Mouse (Mus musculus) neural tube, embryonic 13.5 days (tissue): ENCODE results near the gene Npdc1. TPM values are rescaled to one million over a fixed set of nuclear protein-coding genes. Genes with fewer than 3 reads are reported as not detected.

Source experiments
- ATAC-seq: fragments of 200-750 bp; cut with Nextera tagmentation; 2 replicates; pipeline ENCODE4 v1.8.0; 2017; ENCODE audit warnings: low read depth, mild to moderate bottlenecking, moderate TSS enrichment, moderate library complexity
- H3K27ac ChIP-seq: fragments of 300-500 bp; sonication (generic); replicated peaks from 2 replicates; pipeline ENCODE4 v1.5.1; 2015; ENCODE audit warnings: moderate library complexity, mild to moderate bottlenecking, inconsistent platforms
- H3K27me3 ChIP-seq: fragments of 300-500 bp; sonication (generic); 2 replicates; pipeline ENCODE4 v1.6.1; 2015; ENCODE audit warnings: mild to moderate bottlenecking, inconsistent platforms
- H3K36me3 ChIP-seq: fragments of 300-500 bp; sonication (generic); 2 replicates; pipeline ENCODE4 v1.6.1; 2015; ENCODE audit warnings: mild to moderate bottlenecking, inconsistent platforms
- H3K4me1 ChIP-seq: fragments of 300-500 bp; sonication (generic); replicated peaks from 2 replicates; pipeline ENCODE4 v1.6.1; 2015; ENCODE audit warnings: inconsistent platforms
- H3K4me2 ChIP-seq: fragments of 300-500 bp; sonication (generic); 2 replicates; pipeline ENCODE4 v1.6.1; 2015; ENCODE audit warnings: inconsistent platforms, mild to moderate bottlenecking, moderate library complexity
- H3K4me3 ChIP-seq: fragments of 300-500 bp; sonication (generic); 2 replicates; pipeline ENCODE4 v1.5.1; 2015; ENCODE audit warnings: mild to moderate bottlenecking, inconsistent platforms
- H3K9ac ChIP-seq: fragments of 300-500 bp; sonication (generic); 2 replicates; pipeline ENCODE4 v1.6.1; 2015; ENCODE audit warnings: moderate library complexity, mild to moderate bottlenecking, inconsistent platforms
- H3K9me3 ChIP-seq: fragments of 300-500 bp; sonication (generic); 2 replicates; pipeline ENCODE4 v1.6.1; 2016; ENCODE audit warnings: inconsistent platforms
- WGBS: fragments of 180-500 bp; shearing (Covaris S2); methylation state at CpG from one replicate; pipeline ENCODE4 v1.1.7; 2015; 5-methylcytosine and 5-hydroxymethylcytosine counted together
- polyA plus RNA-seq: library from polyadenylated mRNA; unstranded; fragments of >200 nt; fragmentation: Nextera tagmentation; extraction: Ambion mirVana; gene quantifications from 2 replicates; pipeline ENCODE4 v1.2.1, GENCODE M21; 2015

Gene Npdc1
- polyA plus RNA-seq, 1 experiment from 2014 or later, result 403 TPM

GRCm38 (mm10) chr2:25423626-25424025, 24.5 kb downstream of the Npdc1 start:
- ATAC-seq, result no peak
- peaks cover 39% of the 10 kb centered on the region for H3K27me3 ChIP-seq
- no peak overlapping the region for H3K27ac ChIP-seq
- H3K4me3 ChIP-seq, result no peak overlapping the region
- no peaks in the 10 kb centered on the region for H3K9me3 ChIP-seq
- no peak overlapping the region for H3K9ac ChIP-seq
- no peak overlapping the region for H3K4me2 ChIP-seq
- WGBS, result 54% methylated on average over 1 of the region's 1 CpGs
- H3K36me3 ChIP-seq, result no peaks in the 10 kb centered on the region
- H3K4me1 ChIP-seq, result peaks cover 4% of the 10 kb centered on the region; the same call in 1 of the 2 replicates

GRCm38 (mm10) chr2:25425481-25425880, 26.3 kb downstream of the Npdc1 start:
- H3K27ac ChIP-seq, result no peak overlapping the region
- H3K36me3 ChIP-seq, result no peaks in the 10 kb centered on the region
- no peak overlapping the region for H3K4me2 ChIP-seq
- H3K27me3 ChIP-seq, result peaks cover 39% of the 10 kb centered on the region
- WGBS, result 47% methylated on average over 27 of the region's 27 CpGs
- peaks cover 20% of the 10 kb centered on the region for H3K4me1 ChIP-seq
- H3K4me3 ChIP-seq, result no peak overlapping the region
- no peak overlapping the region for H3K9ac ChIP-seq
- H3K9me3 ChIP-seq, result no peaks in the 10 kb centered on the region
- no peak for ATAC-seq

DNA sequence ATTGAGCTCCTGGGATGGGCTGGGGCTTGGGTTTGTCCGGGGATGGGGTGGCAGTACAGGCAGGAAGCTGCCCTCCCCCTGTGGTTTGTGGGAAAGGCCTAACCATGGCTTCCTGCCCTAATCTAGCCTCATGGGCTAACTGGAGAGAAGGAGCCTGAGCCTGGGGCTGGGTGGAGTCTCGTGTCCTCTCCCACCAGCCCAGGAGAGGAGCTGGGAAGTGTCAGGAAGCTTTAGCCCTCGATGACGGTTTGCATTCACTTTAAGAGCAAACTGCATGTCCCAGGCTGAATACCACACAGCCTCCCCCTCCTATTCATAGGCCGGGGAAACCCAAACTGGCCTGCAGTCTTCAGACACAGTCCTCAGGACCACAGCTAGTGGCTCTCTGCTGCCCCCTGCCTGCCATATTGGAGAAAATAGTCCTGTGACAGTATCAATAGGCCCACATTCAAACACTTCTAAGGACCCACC, 27.6 kb downstream of the Npdc1 start:
- 38% methylated on average over 5 of the region's 5 CpGs for WGBS
- no peak for ATAC-seq
- no peak overlapping the region for H3K9ac ChIP-seq
- H3K27me3 ChIP-seq, result peaks cover 39% of the 10 kb centered on the region
- peaks cover 33% of the 10 kb centered on the region for H3K4me1 ChIP-seq
- H3K9me3 ChIP-seq, result no peaks in the 10 kb centered on the region
- H3K4me2 ChIP-seq, result no peak overlapping the region
- H3K27ac ChIP-seq, result no peak overlapping the region
- H3K4me3 ChIP-seq, result no peak overlapping the region
- no peaks in the 10 kb centered on the region for H3K36me3 ChIP-seq

- no peak overlapping the region for H3K27ac ChIP-seq
- H3K9ac ChIP-seq, result no peak overlapping the region
- WGBS, result 91% methylated on average over 5 of the region's 5 CpGs
- H3K9me3 ChIP-seq, result no peaks in the 10 kb centered on the region
- ATAC-seq, result no peak
- peaks cover 39% of the 10 kb centered on the region for H3K27me3 ChIP-seq
- no peaks in the 10 kb centered on the region for H3K36me3 ChIP-seq
- H3K4me2 ChIP-seq, result no peak overlapping the region
- peaks cover 36% of the 10 kb centered on the region for H3K4me1 ChIP-seq
- H3K4me3 ChIP-seq, result no peak overlapping the region
Observed at GRCm38 (mm10) chr2:25427256-25427655, 28.1 kb downstream of the Npdc1 start.

DNA sequence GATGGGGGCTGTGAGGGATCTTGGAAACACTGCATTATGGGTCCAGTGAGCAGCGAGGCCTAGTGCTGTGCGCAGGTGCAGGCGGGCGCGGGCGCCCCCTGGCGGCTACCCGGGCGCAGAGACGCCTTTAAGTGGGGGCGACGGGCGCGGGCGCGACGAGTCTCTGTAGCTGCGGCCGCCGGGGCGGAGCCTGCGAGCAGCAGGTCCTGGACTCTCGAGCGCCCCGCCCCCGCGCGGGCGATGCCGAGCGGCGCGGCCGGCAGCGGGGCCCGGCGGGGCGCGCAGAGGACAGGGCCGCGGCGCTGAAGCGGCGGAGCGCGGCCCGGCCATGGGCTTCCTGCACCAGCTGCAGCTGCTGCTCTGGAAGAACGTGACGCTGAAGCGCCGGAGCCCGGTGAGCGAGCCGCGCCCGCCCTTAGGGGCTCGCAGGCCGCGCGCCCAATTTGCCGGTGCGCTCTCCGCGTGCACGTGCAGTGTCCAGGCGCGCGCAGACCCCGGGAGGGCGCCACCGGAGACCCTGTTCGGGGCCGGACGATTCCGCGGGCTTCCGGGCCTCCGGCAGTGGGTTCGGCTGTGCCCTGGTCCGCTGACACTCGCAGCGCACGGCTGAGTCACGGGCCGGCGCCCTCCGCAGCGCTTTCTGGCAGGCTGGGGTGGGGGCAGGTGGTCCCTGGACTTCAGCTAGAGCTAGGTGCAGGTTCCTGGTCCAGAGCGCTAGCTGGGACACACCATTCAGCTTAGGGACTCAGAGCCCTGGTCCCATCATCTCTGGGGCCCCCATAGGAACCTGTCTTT, 29.5 kb downstream of the Npdc1 start, which contains the start of gene Abca2:
TSS of gene Abca2 (plus strand) at position 262 of the 795 bp plus-strand sequence.
- H3K27me3 ChIP-seq, result peaks cover 28% of the 10 kb centered on the region
- peak within 1 kb of the TSS; percentile 90 for H3K27ac ChIP-seq
- peak within 1 kb of the TSS; percentile 66 for H3K4me3 ChIP-seq
- peaks cover 10% of the 10 kb centered on the region for H3K36me3 ChIP-seq
- H3K9me3 ChIP-seq, result no peaks in the 10 kb centered on the region
- H3K4me1 ChIP-seq, result peaks cover 36% of the 10 kb centered on the region
- peak within 1 kb of the TSS; percentile 74 for H3K4me2 ChIP-seq
- under 1% methylated on average over 69 of the region's 89 CpGs for WGBS
- peak within 1 kb of the TSS; percentile 86 for H3K9ac ChIP-seq
- ATAC-seq, result peak; percentile 90

DNA sequence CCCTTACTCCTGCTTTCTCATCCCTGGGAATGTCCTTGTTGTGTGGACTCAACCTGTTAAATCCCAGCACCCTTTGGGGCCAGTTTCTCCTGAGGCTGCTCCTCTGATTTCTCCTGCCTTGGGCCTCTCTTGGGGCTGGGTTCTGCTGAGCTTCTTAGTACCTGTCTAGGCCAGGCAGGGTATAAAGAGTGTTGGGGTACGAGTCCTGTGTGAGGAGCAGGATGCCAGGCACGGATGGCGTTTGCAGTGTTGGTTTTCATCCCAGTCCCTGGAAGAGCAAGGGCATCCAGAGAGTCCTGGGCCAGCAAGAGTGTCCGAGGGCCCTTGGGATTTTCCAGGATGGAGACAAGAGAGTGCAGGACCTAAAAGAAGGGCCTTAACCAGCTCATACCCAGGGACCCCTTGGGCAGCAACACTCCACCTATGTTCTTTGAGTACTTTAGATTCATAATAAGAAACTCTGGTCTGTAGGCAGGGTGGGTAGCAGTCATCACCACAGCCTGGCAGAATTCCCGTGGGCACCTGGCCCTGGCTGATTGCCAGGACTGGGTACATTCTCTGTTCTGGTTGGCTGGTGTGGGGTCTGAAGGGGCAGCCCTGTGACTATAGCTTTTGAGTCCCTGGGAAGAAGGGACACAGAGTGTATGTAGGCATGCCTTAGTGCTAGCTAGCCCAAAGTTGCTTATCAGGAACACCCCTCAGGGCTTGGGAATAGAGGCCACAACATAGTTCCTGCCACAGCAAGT, 30.5 kb downstream of the Npdc1 start:
- Histone ChIP-seq H3K9ac (peak overlapping the region; percentile 86), H3K9me3 (no peaks in the 10 kb centered on the region), H3K4me3 (peak overlapping the region; percentile 66), H3K27ac (no peak overlapping the region), H3K4me1 (peaks cover 36% of the 10 kb centered on the region), H3K36me3 (peaks cover 20% of the 10 kb centered on the region), H3K4me2 (peak overlapping the region; percentile 74), H3K27me3 (peaks cover 21% of the 10 kb centered on the region)
- WGBS, result 70% methylated on average over 5 of the region's 5 CpGs
- no peak for ATAC-seq

GRCm38 (mm10) chr2:25430395-25431233, 31.5 kb downstream of the Npdc1 start:
- Histone ChIP-seq H3K4me3 (no peak overlapping the region), H3K9ac (peak overlapping the region; percentile 86), H3K27ac (peak overlapping the region; percentile 43), H3K36me3 (peaks cover 30% of the 10 kb centered on the region), H3K9me3 (no peaks in the 10 kb centered on the region), H3K27me3 (peaks cover 11% of the 10 kb centered on the region), H3K4me1 (peaks cover 36% of the 10 kb centered on the region), H3K4me2 (peak overlapping the region; percentile 74)
- 61% methylated on average over 17 of the region's 17 CpGs for WGBS
- ATAC-seq, result no peak

GRCm38 (mm10) chr2:25431308-25431855, 32.2 kb downstream of the Npdc1 start:
- H3K4me2 ChIP-seq, result peak overlapping the region; percentile 74; the same call in 1 of the 2 replicates
- no peak overlapping the region for H3K27ac ChIP-seq
- no peak overlapping the region for H3K4me3 ChIP-seq
- peaks cover 3% of the 10 kb centered on the region; the same call in 1 of the 2 replicates for H3K27me3 ChIP-seq
- no peaks in the 10 kb centered on the region for H3K9me3 ChIP-seq
- H3K4me1 ChIP-seq, result peaks cover 36% of the 10 kb centered on the region
- H3K36me3 ChIP-seq, result peaks cover 37% of the 10 kb centered on the region
- no peak for ATAC-seq
- H3K9ac ChIP-seq, result peak overlapping the region; percentile 86
- WGBS, result 57% methylated on average over 6 of the region's 6 CpGs

DNA sequence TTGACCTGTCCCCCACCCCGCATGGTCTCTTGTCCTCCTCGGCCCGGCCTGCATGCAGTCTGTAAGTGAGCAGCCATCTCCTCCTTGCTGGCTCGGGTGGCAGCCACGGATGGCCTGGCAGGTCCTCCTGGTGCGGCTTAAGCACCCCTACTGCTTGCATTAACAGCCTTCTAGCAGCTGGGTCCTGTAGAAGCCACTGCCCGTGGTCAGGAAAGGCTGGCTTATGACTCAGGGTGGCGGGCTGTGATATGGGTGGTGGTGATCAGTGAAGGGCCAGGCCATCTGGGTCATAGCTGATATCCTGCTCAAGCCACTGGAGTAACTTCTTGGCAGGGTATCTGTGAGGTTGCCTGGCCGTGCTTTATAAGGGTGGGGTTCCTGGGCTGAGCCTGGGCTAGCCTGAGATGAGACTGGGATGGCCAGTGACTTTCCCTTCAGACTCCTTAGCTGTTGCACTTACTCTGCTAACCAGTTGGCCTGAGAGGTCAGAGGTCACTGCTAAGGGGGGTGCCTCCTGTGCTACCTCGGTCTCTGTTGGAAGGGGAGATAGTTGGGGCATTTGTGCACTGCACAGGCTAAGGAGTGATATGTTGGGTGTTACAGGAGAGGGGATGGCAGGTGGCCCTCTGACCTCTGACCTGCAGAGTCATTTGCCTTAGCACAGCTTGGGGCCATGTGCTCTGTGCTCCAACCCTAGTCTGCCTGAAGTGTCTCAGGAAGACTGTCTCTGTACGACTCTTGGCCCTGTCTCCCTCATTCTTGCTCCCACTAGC, 33.4 kb downstream of the Npdc1 start:
- Histone ChIP-seq H3K27me3 (no peaks in the 10 kb centered on the region), H3K9ac (no peak overlapping the region), H3K9me3 (no peaks in the 10 kb centered on the region), H3K27ac (no peak overlapping the region), H3K36me3 (peaks cover 49% of the 10 kb centered on the region), H3K4me2 (no peak overlapping the region), H3K4me1 (peaks cover 36% of the 10 kb centered on the region), H3K4me3 (no peak overlapping the region)
- no peak for ATAC-seq
- 84% methylated on average over 11 of the region's 11 CpGs for WGBS

DNA sequence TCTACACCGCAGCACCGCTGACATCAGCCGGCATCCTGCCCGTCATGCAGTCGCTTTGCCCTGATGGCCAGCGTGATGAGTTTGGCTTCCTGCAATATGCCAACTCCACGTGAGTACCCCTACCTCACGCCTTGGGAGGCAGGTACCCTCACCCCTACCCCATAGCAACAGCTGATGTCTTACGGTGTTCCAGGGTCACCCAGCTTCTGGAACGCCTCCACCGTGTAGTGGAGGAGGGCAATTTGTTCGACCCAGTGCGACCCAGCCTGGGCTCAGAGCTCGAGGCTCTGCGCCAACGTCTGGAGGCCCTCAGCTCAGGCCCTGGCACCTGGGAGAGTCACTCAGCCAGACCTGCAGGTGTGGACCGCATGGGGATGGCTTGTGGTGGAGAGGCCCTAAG, 34.0 kb downstream of the Npdc1 start:
- no peak for ATAC-seq
- Histone ChIP-seq H3K9me3 (no peaks in the 10 kb centered on the region), H3K9ac (no peak overlapping the region), H3K4me3 (no peak overlapping the region), H3K27me3 (no peaks in the 10 kb centered on the region), H3K36me3 (peaks cover 55% of the 10 kb centered on the region), H3K4me2 (no peak overlapping the region), H3K4me1 (peaks cover 34% of the 10 kb centered on the region), H3K27ac (no peak overlapping the region)
- WGBS, result 91% methylated on average over 17 of the region's 17 CpGs

DNA sequence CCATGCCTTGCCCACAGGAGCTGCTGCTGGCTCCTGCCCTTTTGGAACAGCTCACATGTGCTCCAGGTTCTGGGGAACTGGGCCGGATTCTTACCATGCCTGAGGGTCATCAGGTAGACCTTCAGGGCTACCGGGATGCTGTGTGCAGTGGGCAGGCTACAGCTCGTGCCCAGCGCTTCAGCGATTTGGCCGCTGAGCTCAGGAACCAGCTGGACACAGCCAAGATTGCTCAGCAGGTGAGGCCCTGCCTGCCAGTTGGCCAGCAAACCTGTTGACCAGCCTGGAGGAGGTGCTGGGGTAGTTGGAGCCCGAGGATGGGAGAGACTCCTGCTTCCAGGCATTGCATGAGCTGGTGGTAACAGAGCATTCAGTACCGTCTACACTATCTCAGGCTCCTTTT, 35.1 kb downstream of the Npdc1 start:
- H3K4me2 ChIP-seq, result no peak overlapping the region
- H3K4me3 ChIP-seq, result no peak overlapping the region
- H3K9ac ChIP-seq, result no peak overlapping the region
- no peak overlapping the region for H3K27ac ChIP-seq
- peaks cover 66% of the 10 kb centered on the region for H3K36me3 ChIP-seq
- no peaks in the 10 kb centered on the region for H3K9me3 ChIP-seq
- no peaks in the 10 kb centered on the region for H3K27me3 ChIP-seq
- ATAC-seq, result no peak
- peaks cover 28% of the 10 kb centered on the region for H3K4me1 ChIP-seq
- 91% methylated on average over 8 of the region's 8 CpGs for WGBS
